Mouse (Mus musculus) neural tube, embryonic 12.5 days (tissue): ENCODE results near the gene Cdkn1b. TPM values are rescaled to one million over a fixed set of nuclear protein-coding genes. Genes with fewer than 3 reads are reported as not detected.

ENCODE experiments used
- ATAC-seq: fragments of 200-750 bp; cut with Nextera tagmentation; 2 replicates; pipeline ENCODE4 v1.8.0; 2017; ENCODE audit warnings: low read depth, mild to moderate bottlenecking, moderate TSS enrichment, moderate library complexity; ENCODE audit not compliant: low FRiP score
- H3K27ac ChIP-seq: fragments of 300-500 bp; sonication (generic); 2 replicates; pipeline ENCODE4 v1.5.1; 2016
- H3K27me3 ChIP-seq: fragments of 300-500 bp; sonication (generic); replicated peaks from 2 replicates; pipeline ENCODE4 v1.6.1; 2016; ENCODE audit warnings: mild to moderate bottlenecking
- H3K36me3 ChIP-seq: fragments of 300-500 bp; sonication (generic); 2 replicates; pipeline ENCODE4 v1.6.1; 2016; ENCODE audit warnings: mild to moderate bottlenecking
- H3K4me1 ChIP-seq: fragments of 300-500 bp; sonication (generic); 2 replicates; pipeline ENCODE4 v1.6.1; 2016
- H3K4me2 ChIP-seq: fragments of 300-500 bp; sonication (generic); replicated peaks from 2 replicates; pipeline ENCODE4 v1.6.1; 2016; ENCODE audit warnings: mild to moderate bottlenecking
- H3K4me3 ChIP-seq: fragments of 300-500 bp; sonication (generic); 2 replicates; pipeline ENCODE4 v1.5.1; 2016
- H3K9ac ChIP-seq: fragments of 300-500 bp; sonication (generic); 2 replicates; pipeline ENCODE4 v1.6.1; 2016; ENCODE audit warnings: mild to moderate bottlenecking
- H3K9me3 ChIP-seq: fragments of 300-500 bp; sonication (generic); 2 replicates; pipeline ENCODE4 v1.6.1; 2016; ENCODE audit warnings: mild to moderate bottlenecking
- WGBS: fragments of 180-500 bp; shearing (Covaris S2); methylation state at CpG from one replicate; pipeline ENCODE4 v1.1.7; 2016; 5-methylcytosine and 5-hydroxymethylcytosine counted together
- polyA plus RNA-seq: library from polyadenylated mRNA; unstranded; fragments of >200 nt; fragmentation: Nextera tagmentation; extraction: Ambion mirVana; gene quantifications from 2 replicates; pipeline ENCODE4 v1.2.1, GENCODE M21; 2016

Gene Cdkn1b
- polyA plus RNA-seq, 1 experiment from 2014 or later: 21.0 TPM

DNA sequence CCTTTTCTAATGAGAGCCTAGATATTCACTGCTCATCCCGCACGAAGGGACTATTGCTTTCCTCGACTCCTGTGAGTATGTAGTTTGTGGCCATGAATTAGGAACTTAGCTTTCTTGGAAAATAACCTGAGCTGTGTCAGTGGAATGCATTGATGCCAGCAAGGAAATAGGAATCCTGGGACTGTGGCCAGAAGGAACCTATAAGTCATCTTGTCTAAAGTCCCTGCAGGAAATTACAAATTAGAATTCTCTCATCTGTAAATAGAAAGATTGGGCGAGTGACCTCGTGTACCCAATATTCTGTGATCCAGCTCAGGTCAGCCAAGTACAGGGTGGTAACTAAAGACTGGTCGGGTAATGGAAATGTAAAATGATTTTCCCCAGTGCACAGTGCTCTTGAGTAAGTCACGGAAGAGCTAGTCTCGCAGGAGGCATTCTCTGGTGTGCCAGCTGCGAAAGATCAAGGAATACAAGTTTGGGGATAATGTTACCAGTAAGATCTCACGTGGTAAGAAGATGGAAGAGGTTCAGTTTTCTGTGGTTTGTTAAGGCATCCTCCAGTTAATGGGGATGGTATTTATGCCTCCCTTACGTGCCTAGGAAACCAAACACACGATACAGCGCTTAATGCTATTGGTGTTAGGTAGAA is 23.7 kb downstream of the Cdkn1b start:
- H3K36me3 ChIP-seq: 0 out of 2 replicates have a peak, but pooled peaks cover 10% of the 10 kb centered on the region
- H3K9ac ChIP-seq: no peak overlapping the region
- H3K27ac ChIP-seq: no peak overlapping the region
- ATAC-seq: no peak
- WGBS: 85% methylated on average over 13 of the region's 13 CpGs
- H3K4me1 ChIP-seq: no peaks in the 10 kb centered on the region
- no peak overlapping the region for H3K4me2 ChIP-seq
- no peaks in the 10 kb centered on the region for H3K9me3 ChIP-seq
- no peak overlapping the region for H3K4me3 ChIP-seq
- H3K27me3 ChIP-seq: no peaks in the 10 kb centered on the region

DNA sequence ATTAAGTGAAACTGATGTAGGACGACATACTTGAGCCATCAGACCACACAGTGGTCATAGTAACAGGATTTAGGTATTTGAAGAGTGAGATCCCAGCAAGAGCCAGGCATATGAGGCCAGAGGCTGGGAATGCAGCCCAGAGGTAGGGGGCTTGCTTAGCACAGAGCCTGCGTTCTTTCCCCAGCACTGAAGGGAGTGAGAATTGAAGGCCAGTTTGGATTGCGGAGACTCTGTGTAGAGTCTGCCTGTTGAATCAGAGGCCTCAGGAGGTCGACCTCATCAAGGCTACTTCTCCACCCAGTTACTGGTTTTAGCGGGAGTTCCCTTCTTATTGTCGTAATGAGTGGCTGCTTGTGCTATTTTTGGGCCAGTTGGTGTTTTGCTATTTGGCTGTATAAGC is 25.9 kb downstream of the Cdkn1b start:
- Histone ChIP-seq H3K9me3 (no peaks in the 10 kb centered on the region), H3K4me1 (no peaks in the 10 kb centered on the region), H3K4me3 (no peak overlapping the region), H3K36me3 (peaks cover 13% of the 10 kb centered on the region; the same call in 1 of the 2 replicates), H3K4me2 (no peak overlapping the region), H3K9ac (no peak overlapping the region), H3K27me3 (no peaks in the 10 kb centered on the region), H3K27ac (no peak overlapping the region)
- ATAC-seq: no peak
- 75% methylated on average over 6 of the region's 6 CpGs for WGBS

DNA sequence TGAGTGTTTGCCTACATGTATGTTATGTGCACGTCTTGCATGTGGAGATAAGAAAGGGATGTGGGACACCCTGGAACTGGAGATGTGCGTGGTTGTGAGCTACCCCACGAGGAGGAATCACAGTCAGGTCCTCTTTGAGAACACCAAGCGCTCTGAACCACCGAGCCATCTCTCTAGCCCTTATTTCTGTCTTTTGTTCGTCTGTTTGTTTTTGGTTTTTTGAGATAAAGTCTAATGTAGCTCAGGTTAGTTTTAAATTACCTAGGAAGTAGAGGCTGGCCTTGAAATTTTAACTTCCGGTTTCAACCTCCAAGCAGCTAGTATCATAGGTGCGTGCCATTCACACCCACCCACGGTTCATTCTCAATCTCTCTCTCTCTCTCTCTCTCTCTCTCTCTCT is 26.7 kb downstream of the Cdkn1b start:
- Histone ChIP-seq H3K36me3 (peaks cover 5% of the 10 kb centered on the region; the same call in 1 of the 2 replicates), H3K9ac (no peak overlapping the region), H3K4me1 (no peaks in the 10 kb centered on the region), H3K27me3 (no peaks in the 10 kb centered on the region), H3K27ac (no peak overlapping the region), H3K4me3 (no peak overlapping the region), H3K4me2 (no peak overlapping the region), H3K9me3 (no peaks in the 10 kb centered on the region)
- WGBS: 87% methylated on average over 9 of the region's 9 CpGs
- ATAC-seq: no peak

DNA sequence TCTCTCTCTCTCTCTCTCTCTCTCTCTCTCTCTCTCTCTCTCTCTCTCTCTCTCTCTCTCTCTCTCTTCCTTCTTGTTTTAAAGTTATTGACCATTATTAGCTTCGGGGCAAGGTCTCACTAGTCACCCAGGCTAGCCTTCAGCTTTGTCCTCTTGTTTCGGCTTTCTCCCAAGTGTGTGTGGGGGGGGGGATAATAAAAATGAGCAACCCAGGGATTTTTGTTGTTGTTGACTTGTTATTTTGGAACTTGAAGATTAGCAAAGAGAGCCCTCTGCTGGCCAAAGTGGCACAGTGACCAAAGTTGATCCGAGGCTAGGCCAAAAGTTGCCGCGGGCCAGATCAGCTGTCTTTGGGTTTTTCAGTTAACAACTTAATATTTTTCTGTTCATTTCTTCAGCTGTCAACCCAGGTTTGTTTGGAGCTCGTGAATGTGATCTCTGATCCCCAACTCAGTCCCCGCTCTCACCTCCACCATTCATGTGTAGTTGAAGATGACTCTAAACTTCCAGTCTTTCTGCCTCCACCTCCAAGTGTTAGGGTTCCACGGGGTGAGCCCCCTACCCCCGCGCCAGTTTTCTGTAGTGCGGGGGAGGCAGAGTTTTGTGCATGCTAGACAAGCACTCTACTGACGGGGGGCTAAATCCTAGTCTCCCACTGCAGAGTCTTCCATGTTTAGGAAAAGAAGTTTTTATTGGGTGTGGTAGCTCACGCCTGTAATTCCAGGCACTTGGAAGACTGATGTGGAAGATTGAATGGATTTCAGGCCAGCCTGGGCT is 27.3 kb downstream of the Cdkn1b start:
- Histone ChIP-seq H3K36me3 (peaks cover 3% of the 10 kb centered on the region; the same call in 1 of the 2 replicates), H3K9ac (no peak overlapping the region), H3K27ac (no peak overlapping the region), H3K9me3 (no peaks in the 10 kb centered on the region), H3K4me1 (no peaks in the 10 kb centered on the region), H3K27me3 (no peaks in the 10 kb centered on the region), H3K4me2 (no peak overlapping the region), H3K4me3 (no peak overlapping the region)
- WGBS: 50% methylated on average over 13 of the region's 13 CpGs
- ATAC-seq: 0 out of 2 replicates have a peak, but pooled peaks have one; percentile 21

DNA sequence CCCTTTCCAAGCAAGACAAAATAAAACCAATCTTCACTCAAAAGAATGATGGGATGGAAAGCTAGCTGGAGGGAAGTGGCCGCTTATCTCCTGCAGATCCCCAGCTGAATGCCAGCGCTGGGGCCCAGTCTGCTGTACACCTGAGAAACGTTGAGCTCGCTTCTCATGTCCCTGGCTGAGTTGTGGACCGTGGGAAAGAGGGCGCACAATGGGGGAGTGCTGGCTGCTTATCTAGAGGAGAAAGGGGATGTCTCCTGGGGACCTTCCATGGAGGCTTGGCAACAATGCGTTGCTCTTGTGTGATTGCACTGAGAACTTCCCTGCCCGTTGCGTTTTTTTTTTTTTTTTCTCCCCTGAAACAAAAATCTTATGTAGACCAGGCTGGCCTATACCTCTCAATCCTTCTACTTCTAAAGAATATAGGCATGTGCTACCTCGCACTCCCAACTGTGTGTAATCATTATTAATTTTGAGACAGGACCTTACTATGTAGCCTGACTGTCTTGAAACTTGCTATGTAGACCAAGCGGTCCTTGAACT is 28.4 kb downstream of the Cdkn1b start:
- WGBS: 76% methylated on average over 11 of the region's 11 CpGs
- H3K27ac ChIP-seq: no peak overlapping the region
- H3K9ac ChIP-seq: no peak overlapping the region
- H3K4me3 ChIP-seq: no peak overlapping the region
- H3K9me3 ChIP-seq: no peaks in the 10 kb centered on the region
- no peaks in the 10 kb centered on the region for H3K27me3 ChIP-seq
- H3K4me2 ChIP-seq: no peak overlapping the region
- H3K4me1 ChIP-seq: no peaks in the 10 kb centered on the region
- peaks cover 3% of the 10 kb centered on the region; the same call in 1 of the 2 replicates for H3K36me3 ChIP-seq
- no peak for ATAC-seq

DNA sequence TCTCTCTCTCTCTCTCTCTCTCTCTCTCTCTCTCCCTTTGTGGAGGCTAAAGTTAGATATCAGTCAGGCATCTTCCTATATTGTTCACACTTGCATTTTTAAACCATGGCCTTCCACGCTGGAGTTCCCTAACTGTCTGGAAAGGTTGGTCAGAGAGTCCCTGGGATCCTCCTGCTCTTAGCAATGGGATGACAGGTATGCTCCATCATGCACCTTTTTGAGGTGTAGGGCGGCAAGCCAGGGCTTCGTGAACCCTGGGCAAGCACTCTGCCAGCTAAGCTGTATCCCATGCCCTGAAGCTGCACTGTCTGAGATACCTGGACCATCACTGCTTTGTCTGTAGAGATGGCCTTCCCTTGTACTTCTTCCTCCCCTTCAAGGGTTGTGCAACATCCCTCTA is 29.0 kb downstream of the Cdkn1b start:
- H3K36me3 ChIP-seq: peaks cover 3% of the 10 kb centered on the region; the same call in 1 of the 2 replicates
- 92% methylated on average over 3 of the region's 3 CpGs for WGBS
- H3K9ac ChIP-seq: no peak overlapping the region

DNA sequence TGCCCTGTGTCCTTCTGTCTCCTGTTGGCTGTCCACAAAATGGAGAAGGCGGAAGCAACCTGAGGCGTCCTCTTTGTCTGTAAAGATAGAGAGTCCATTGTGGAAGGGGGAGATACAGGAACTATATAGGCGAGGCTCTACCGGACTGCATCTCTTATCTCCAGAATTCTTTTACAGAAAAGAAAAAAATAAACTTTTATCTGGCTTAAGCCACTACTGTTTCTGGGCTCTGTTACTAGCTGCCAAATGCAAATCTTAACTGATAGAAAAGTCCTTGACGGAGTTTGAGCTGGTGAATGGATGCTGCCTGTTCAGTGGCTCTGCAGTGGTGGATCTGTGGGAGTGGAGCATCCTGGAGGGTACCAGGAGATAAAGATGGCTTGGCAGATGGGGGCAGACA is 31.2 kb downstream of the Cdkn1b start:
- H3K9me3 ChIP-seq: no peaks in the 10 kb centered on the region
- H3K27ac ChIP-seq: no peak overlapping the region
- 81% methylated on average over 5 of the region's 5 CpGs for WGBS
- ATAC-seq: no peak
- H3K27me3 ChIP-seq: no peaks in the 10 kb centered on the region
- no peak overlapping the region for H3K9ac ChIP-seq
- no peaks in the 10 kb centered on the region for H3K4me1 ChIP-seq
- no peak overlapping the region for H3K4me3 ChIP-seq
- no peak overlapping the region for H3K4me2 ChIP-seq
- peaks cover 3% of the 10 kb centered on the region for H3K36me3 ChIP-seq

More for the DNA sequence above, 29.0 kb downstream of the Cdkn1b start:
- Histone ChIP-seq H3K4me3 (no peak overlapping the region), H3K27me3 (no peaks in the 10 kb centered on the region), H3K9me3 (no peaks in the 10 kb centered on the region), H3K4me2 (no peak overlapping the region), H3K4me1 (no peaks in the 10 kb centered on the region), H3K27ac (no peak overlapping the region)
- no peak for ATAC-seq

DNA sequence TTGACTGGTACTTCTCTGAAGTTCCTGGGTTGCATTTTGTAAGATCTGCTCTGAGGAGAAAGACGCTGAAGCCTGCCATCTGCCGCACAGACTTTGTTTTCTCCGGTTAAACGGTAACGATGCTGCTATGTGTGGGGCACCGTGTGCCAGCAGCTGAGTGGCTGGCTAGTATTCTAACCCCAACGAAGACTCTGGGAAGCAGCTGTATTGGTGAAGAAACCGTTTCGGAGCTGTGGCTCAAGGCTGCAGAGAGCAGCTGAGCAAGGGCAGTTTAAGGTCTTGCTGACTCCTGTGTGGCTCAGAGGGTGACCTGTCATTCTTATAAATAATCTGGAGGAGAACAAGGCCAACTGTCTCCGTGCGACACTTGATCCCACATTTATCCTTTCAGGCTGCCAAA is 33.8 kb downstream of the Cdkn1b start:
- Histone ChIP-seq H3K4me1 (no peaks in the 10 kb centered on the region), H3K9me3 (no peaks in the 10 kb centered on the region), H3K9ac (no peak overlapping the region), H3K4me2 (no peak overlapping the region), H3K27me3 (no peaks in the 10 kb centered on the region), H3K4me3 (no peak overlapping the region), H3K36me3 (peaks cover 3% of the 10 kb centered on the region), H3K27ac (no peak overlapping the region)
- WGBS: 56% methylated on average over 11 of the region's 11 CpGs
- no peak for ATAC-seq

DNA sequence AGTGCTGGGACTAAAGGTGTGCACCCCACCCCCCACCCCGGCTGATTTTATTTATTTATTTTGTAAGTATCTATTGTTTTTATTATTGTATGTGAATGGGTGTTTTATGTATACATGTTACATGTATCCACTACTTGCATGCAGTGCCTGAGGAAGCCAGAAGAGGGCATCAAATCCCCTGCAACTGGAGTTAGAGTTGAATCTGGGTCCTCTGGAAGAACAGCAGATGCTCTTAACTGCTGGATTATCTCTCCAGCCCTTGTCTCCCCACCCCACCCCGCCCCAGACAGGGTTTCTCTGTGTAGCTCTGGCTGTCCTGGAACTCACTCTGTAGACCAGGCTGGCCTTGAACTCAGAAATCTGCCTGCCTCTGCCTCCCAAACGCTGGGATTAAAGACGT is 36.2 kb downstream of the Cdkn1b start:
- no peaks in the 10 kb centered on the region for H3K27me3 ChIP-seq
- 82% methylated on average over 4 of the region's 4 CpGs for WGBS

DNA sequence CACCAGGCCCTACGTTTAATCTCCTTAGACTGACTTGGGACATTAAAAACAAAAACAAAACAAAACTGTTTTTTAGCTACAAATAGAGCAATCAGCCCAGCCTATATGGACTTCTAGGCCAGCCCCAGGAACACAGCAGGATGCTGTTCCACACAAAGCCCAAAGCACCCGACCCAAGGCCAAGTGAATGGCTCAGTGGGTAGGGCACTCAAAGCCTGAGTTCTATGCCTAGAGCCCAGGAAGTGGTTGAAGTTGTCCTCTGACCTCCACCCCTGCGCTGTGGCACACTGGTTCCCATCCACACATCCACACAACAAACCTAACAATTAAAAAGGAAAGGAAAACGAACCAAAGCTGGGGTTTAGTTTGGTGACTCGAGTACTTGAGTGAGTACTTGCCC is 41.1 kb downstream of the Cdkn1b start:
- Histone ChIP-seq H3K36me3 (no peaks in the 10 kb centered on the region; the same call in 1 of the 2 replicates), H3K27ac (no peak overlapping the region), H3K4me2 (no peak overlapping the region), H3K9ac (no peak overlapping the region), H3K27me3 (no peaks in the 10 kb centered on the region), H3K4me1 (peaks cover 16% of the 10 kb centered on the region), H3K4me3 (no peak overlapping the region), H3K9me3 (no peaks in the 10 kb centered on the region)
- ATAC-seq: no peak
- WGBS: 57% methylated on average over 5 of the region's 5 CpGs

More for the DNA sequence above, 36.2 kb downstream of the Cdkn1b start:
- H3K9me3 ChIP-seq: no peaks in the 10 kb centered on the region
- H3K27ac ChIP-seq: no peak overlapping the region
- H3K4me3 ChIP-seq: no peak overlapping the region
- peaks cover 16% of the 10 kb centered on the region for H3K4me1 ChIP-seq
- ATAC-seq: no peak
- no peak overlapping the region for H3K4me2 ChIP-seq
- no peak overlapping the region for H3K9ac ChIP-seq
- no peaks in the 10 kb centered on the region; the same call in 1 of the 2 replicates for H3K36me3 ChIP-seq

DNA sequence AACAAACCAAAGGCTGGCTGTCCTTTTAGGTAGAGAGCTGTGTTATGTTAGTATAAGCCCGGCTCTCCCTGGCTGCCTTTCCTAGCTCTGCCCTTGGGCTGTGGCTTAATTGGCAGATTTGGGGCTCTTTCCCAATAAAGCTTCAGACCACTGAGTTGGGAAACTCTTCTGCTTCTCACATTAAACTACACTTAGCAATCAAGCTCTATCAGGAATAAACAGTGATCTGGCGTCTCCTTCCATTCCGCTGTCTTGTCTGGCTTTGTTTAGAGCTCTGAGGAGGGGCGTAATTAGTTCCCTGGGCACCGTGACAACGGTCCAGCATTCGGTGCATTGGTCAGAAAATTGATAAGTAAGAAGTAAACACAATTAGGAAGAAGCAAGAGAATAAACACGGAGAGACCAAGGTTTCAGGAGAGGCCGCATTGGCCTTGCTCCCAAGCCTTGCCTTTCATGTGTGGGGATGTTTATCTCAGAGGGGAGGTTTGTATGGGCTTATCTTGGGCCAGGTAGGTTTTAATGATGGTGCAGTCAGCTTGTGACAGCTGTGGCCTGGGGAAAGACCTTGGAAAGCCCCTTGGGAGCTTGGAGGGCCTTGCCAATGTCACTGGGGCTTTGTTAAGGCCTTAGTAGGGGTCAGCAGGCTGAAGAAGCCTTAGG is 41.8 kb downstream of the Cdkn1b start:
- H3K4me1 ChIP-seq: peaks cover 16% of the 10 kb centered on the region
- H3K27me3 ChIP-seq: no peaks in the 10 kb centered on the region
- H3K9me3 ChIP-seq: no peaks in the 10 kb centered on the region
- H3K27ac ChIP-seq: no peak overlapping the region
- WGBS: 56% methylated on average over 9 of the region's 9 CpGs
- no peak for ATAC-seq
- no peak overlapping the region for H3K9ac ChIP-seq
- no peaks in the 10 kb centered on the region for H3K36me3 ChIP-seq
- no peak overlapping the region for H3K4me3 ChIP-seq
- H3K4me2 ChIP-seq: no peak overlapping the region

DNA sequence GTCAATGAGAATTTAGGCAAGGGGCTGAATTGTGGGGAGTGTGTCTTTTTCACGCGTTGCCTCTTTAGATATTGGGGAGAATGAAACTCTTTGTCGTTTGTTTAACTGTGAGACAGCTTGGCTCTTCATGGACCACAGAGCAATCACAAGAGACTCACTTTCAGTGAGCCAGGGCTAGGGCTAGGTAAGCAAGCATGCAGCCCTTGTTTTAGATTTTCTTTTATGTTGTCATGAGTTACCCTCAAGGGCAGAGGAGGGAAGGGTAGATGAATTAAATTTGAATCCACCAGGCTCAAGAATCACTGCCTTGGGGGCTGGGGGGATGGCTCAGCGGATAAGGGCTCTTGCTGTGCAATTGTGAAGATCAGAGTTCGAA is 42.3 kb downstream of the Cdkn1b start:
- WGBS: 41% methylated on average over 5 of the region's 5 CpGs
- Histone ChIP-seq H3K4me1 (peaks cover 16% of the 10 kb centered on the region), H3K27me3 (no peaks in the 10 kb centered on the region), H3K27ac (no peak overlapping the region), H3K9ac (no peak overlapping the region), H3K4me2 (no peak overlapping the region), H3K4me3 (no peak overlapping the region), H3K36me3 (no peaks in the 10 kb centered on the region), H3K9me3 (no peaks in the 10 kb centered on the region)
- no peak for ATAC-seq
